16 mouse cellular contexts compared by ENCODE assay signal in the genomic region with DNA sequence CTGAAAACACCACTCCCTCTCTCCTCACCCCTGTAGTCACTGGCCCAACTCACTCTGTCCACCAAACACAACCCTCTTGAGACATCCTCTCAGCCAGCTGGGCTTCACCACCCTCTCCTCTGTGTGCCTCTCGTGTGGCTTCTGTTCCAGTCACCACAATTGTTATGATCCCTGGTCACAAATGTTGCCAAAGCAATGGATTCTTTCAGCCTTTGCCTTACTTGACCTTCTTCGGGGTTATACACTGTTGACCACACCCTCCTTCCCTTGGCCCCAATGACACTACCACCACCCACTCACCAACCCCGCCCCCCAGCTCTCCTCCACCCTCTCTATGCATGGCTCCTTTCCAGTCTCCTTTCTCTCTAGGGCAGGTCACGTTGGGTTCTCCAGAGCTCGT. TPM values are rescaled to one million over a fixed set of nuclear protein-coding genes. Genes with fewer than 3 reads are reported as not detected.
DNase-seq lines count a peak whose midpoint lies in the region; ATAC-seq and TF ChIP-seq lines count a peak whose summit lies in the region.
"Had no signal": no experiment of that assay in that cellular context is flagged by ENCODE, and none has a peak within 500 bp of the region (broad histone marks: within the 10 kb centered on the region; RNA-seq: fewer than 3 reads in every experiment).

No protein-coding gene starts in this region.

- TF ChIP-seq EP300 in heart, postnatal 0 days (IDR thresholded peaks at IDR 0.05; ENCODE audit: low read depth) = no peak

- H3K9ac ChIP-seq in heart, postnatal 0 days (replicated peaks; ENCODE audit: low read depth, low read length) = no peak overlapping the region
- H3K9ac ChIP-seq: forebrain, postnatal 0 days; heart, embryonic 15.5 days; liver, embryonic 15.5 days had no signal

- peak; percentile 76 for DNase-seq in gastrocnemius, adult 18-20 months (ENCODE audit: low spot score)
- no peak for DNase-seq in gastrocnemius, postnatal 10 days
- peak; percentile 97 for DNase-seq in adipocyte (ENCODE audit: low spot score)
- DNase-seq in heart, postnatal 0 days (ENCODE audit: low spot score) = no peak
- DNase-seq in lung, postnatal 36 days = peak; percentile 90
- no peak for DNase-seq in cerebellum, postnatal 10 days
- DNase-seq in layer of hippocampus, postnatal 25 days (ENCODE audit: extremely low spot score in 1 of 2, low spot score in 1 of 2) = no peak
- no peak for DNase-seq in MN1 (ENCODE audit: low spot score)
- DNase-seq: B cell, adult 2 months; forebrain, postnatal 0 days; layer of hippocampus, postnatal 36 days had no signal

- H3K4me1 ChIP-seq in heart, postnatal 0 days (ENCODE audit: control insufficient read depth, insufficient read depth) = peaks cover 23% of the 10 kb centered on the region
- H3K4me1 ChIP-seq: liver, embryonic 15.5 days had no signal

- WGBS in heart, postnatal 0 days = 68% methylated on average over 5 of the region's 5 CpGs

- H3K27ac ChIP-seq in heart, postnatal 0 days (ENCODE audit: low read depth) = peak overlapping the region; percentile 87
- H3K27ac ChIP-seq: heart, embryonic 15.5 days; kidney, postnatal 0 days; limb, embryonic 10.5 days; liver, embryonic 15.5 days had no signal

- H3K36me3 ChIP-seq in heart, postnatal 0 days (replicated peaks; ENCODE audit: control insufficient read depth, insufficient read depth, low read length) = no peaks in the 10 kb centered on the region
- H3K36me3 ChIP-seq: G1E; heart, embryonic 15.5 days; limb, embryonic 10.5 days; liver, embryonic 15.5 days had no signal

- H3K27me3 ChIP-seq in heart, postnatal 0 days (ENCODE audit: control insufficient read depth, insufficient read depth, low read length) = no peaks in the 10 kb centered on the region
- H3K27me3 ChIP-seq: heart, embryonic 15.5 days; liver, embryonic 15.5 days had no signal

- no peak for TF ChIP-seq CTCF in heart, postnatal 0 days (IDR thresholded peaks at IDR 0.05; ENCODE audit: low read depth)

- no peak overlapping the region for H3K4me2 ChIP-seq in heart, postnatal 0 days (ENCODE audit: low read depth, low read length)
- H3K4me2 ChIP-seq: heart, embryonic 15.5 days; liver, embryonic 15.5 days had no signal

- no peak for ATAC-seq in heart, postnatal 0 days (ENCODE audit: insufficient read depth, low read depth)
- ATAC-seq: forebrain, postnatal 0 days had no signal

- no peaks in the 10 kb centered on the region for H3K9me3 ChIP-seq in heart, postnatal 0 days (replicated peaks; ENCODE audit: control insufficient read depth, low read length)
- H3K9me3 ChIP-seq: G1E; heart, embryonic 15.5 days; limb, embryonic 10.5 days; liver, embryonic 15.5 days had no signal

- H3K4me3 ChIP-seq in heart, postnatal 0 days (ENCODE audit: low read depth, low read length) = no peak overlapping the region
- H3K4me3 ChIP-seq: heart, embryonic 15.5 days; limb, embryonic 10.5 days; liver, embryonic 15.5 days had no signal

RNA-seq across cellular contexts. Expression of gene Heg1, which starts 6.3 kb away (rescaled TPM):
- total RNA-seq in gastrocnemius, adult 18-20 months (2021) = 10 to 100 TPM; 20.8 to 34.1 TPM
- 10 to 100 TPM; 54.7 to 72.6 TPM for total RNA-seq in gastrocnemius, postnatal 10 days (2021)
- 93.7 and 94.2 TPM in 2 replicates for total RNA-seq in heart, postnatal 0 days (2014; rRNA removed; ENCODE audit: low replicate concordance)
- 24.5 and 28.7 TPM in 2 replicates for polyA plus RNA-seq in heart, postnatal 0 days (2015; fragmentation: Nextera tagmentation; extraction: Ambion mirVana)
- 10 to 100 TPM; 20.5 to 27.8 TPM for total RNA-seq in layer of hippocampus, postnatal 25 days (2021)

Comparison
In these comparisons a context has a peak if more than half of its experiments do, and no peak if none do; other contexts are left out.
1. DNase-seq: peak in gastrocnemius, adult 18-20 months (single experiment), adipocyte (single experiment) and lung, postnatal 36 days (single experiment); none in gastrocnemius, postnatal 10 days (single experiment), heart, postnatal 0 days (single experiment), cerebellum, postnatal 10 days (0 of 2), layer of hippocampus, postnatal 25 days (0 of 2) and MN1 (single experiment).